Mouse (Mus musculus): ENCODE measurements around the gene Ankrd13a. TPM values are rescaled to one million over a fixed set of nuclear protein-coding genes. Genes with fewer than 3 reads are reported as not detected.
A peak's percentile ranks its signal among the peaks of the same experiment; 100 is the strongest.

Ankrd13a gene
- polyA plus RNA-seq, 1 experiment, result 62.1 TPM

GRCm38 (mm10) chr5:114793317-114793716 is 18.8 kb downstream of the Ankrd13a start:
- H3K4me1 ChIP-seq (ENCODE audit: control insufficient read depth, insufficient read depth, low read length), result peaks cover 35% of the 10 kb centered on the region
- TF ChIP-seq POLR2A (IDR thresholded peaks at IDR 0.05; ENCODE audit: borderline replicate concordance, insufficient read depth, low read length) (no peak), CTCF (IDR thresholded peaks at IDR 0.05; ENCODE audit: borderline replicate concordance, insufficient read depth, low read depth, low read length) (no peak)
- no peaks in the 10 kb centered on the region for H3K27me3 ChIP-seq (ENCODE audit: control insufficient read depth, insufficient read depth, low read length)
- 27% methylated on average over 7 of the region's 7 CpGs for WGBS
- peak overlapping the region; percentile 66 for H3K27ac ChIP-seq (ENCODE audit: insufficient read depth, low read length)
- DNase-seq, result peak in 1 of 2 experiments; percentile 68
- H3K4me3 ChIP-seq (replicated peaks; ENCODE audit: insufficient read depth, low read depth, low read length), result no peak overlapping the region

GRCm38 (mm10) chr5:114794609-114795008 is 20.1 kb downstream of the Ankrd13a start:
- WGBS, result 12% methylated on average over 4 of the region's 4 CpGs
- peak; percentile 66 to 78 for DNase-seq
- Histone ChIP-seq H3K27ac (ENCODE audit: insufficient read depth, low read length) (peak overlapping the region; percentile 37), H3K4me1 (ENCODE audit: control insufficient read depth, insufficient read depth, low read length) (peaks cover 35% of the 10 kb centered on the region), H3K27me3 (ENCODE audit: control insufficient read depth, insufficient read depth, low read length) (no peaks in the 10 kb centered on the region), H3K4me3 (replicated peaks; ENCODE audit: insufficient read depth, low read depth, low read length) (no peak overlapping the region)
- TF ChIP-seq POLR2A (IDR thresholded peaks at IDR 0.05; ENCODE audit: borderline replicate concordance, insufficient read depth, low read length) (0 out of 2 replicates have a peak, but pooled peaks have one; percentile 11), CTCF (IDR thresholded peaks at IDR 0.05; ENCODE audit: borderline replicate concordance, insufficient read depth, low read depth, low read length) (no peak)

- TF ChIP-seq CTCF (IDR thresholded peaks at IDR 0.05; ENCODE audit: borderline replicate concordance, insufficient read depth, low read depth, low read length), result no peak
- TF ChIP-seq POLR2A (IDR thresholded peaks at IDR 0.05; ENCODE audit: borderline replicate concordance, insufficient read depth, low read length), result no peak
- Histone ChIP-seq H3K4me1 (ENCODE audit: control insufficient read depth, insufficient read depth, low read length) (peaks cover 35% of the 10 kb centered on the region), H3K27ac (ENCODE audit: insufficient read depth, low read length) (peak overlapping the region; percentile 37), H3K27me3 (ENCODE audit: control insufficient read depth, insufficient read depth, low read length) (no peaks in the 10 kb centered on the region), H3K4me3 (replicated peaks; ENCODE audit: insufficient read depth, low read depth, low read length) (no peak overlapping the region)
- peak; percentile 58 to 63 for DNase-seq
- WGBS, result 15% methylated on average over 9 of the region's 9 CpGs
These were observed 20.8 kb downstream of the Ankrd13a start for GRCm38 (mm10) chr5:114795231-114795630.

GRCm38 (mm10) chr5:114795653-114796052 is 21.2 kb downstream of the Ankrd13a start:
- TF ChIP-seq CTCF (IDR thresholded peaks at IDR 0.05; ENCODE audit: borderline replicate concordance, insufficient read depth, low read depth, low read length) (no peak), POLR2A (IDR thresholded peaks at IDR 0.05; ENCODE audit: borderline replicate concordance, insufficient read depth, low read length) (no peak)
- H3K4me1 ChIP-seq (ENCODE audit: control insufficient read depth, insufficient read depth, low read length), result peaks cover 35% of the 10 kb centered on the region
- 46% methylated on average over 9 of the region's 9 CpGs for WGBS
- no peak overlapping the region for H3K4me3 ChIP-seq (replicated peaks; ENCODE audit: insufficient read depth, low read depth, low read length)
- H3K27ac ChIP-seq (ENCODE audit: insufficient read depth, low read length), result peak overlapping the region; percentile 37
- no peak for DNase-seq
- no peaks in the 10 kb centered on the region for H3K27me3 ChIP-seq (ENCODE audit: control insufficient read depth, insufficient read depth, low read length)

GRCm38 (mm10) chr5:114796299-114797012 is 22.0 kb downstream of the Ankrd13a start:
- Histone ChIP-seq H3K4me3 (replicated peaks; ENCODE audit: insufficient read depth, low read depth, low read length) (peak overlapping the region; percentile 67), H3K27me3 (ENCODE audit: control insufficient read depth, insufficient read depth, low read length) (no peaks in the 10 kb centered on the region), H3K27ac (ENCODE audit: insufficient read depth, low read length) (peak overlapping the region; percentile 2), H3K4me1 (ENCODE audit: control insufficient read depth, insufficient read depth, low read length) (peaks cover 35% of the 10 kb centered on the region)
- DNase-seq, result peak; percentile 38 to 55
- 9% methylated on average over 40 of the region's 40 CpGs for WGBS
- TF ChIP-seq POLR2A (IDR thresholded peaks at IDR 0.05; ENCODE audit: borderline replicate concordance, insufficient read depth, low read length), result no peak
- TF ChIP-seq CTCF (IDR thresholded peaks at IDR 0.05; ENCODE audit: borderline replicate concordance, insufficient read depth, low read depth, low read length), result no peak

- peaks cover 35% of the 10 kb centered on the region for H3K4me1 ChIP-seq (ENCODE audit: control insufficient read depth, insufficient read depth, low read length)
- no peak overlapping the region for H3K4me3 ChIP-seq (replicated peaks; ENCODE audit: insufficient read depth, low read depth, low read length)
- WGBS, result 69% methylated on average over 8 of the region's 8 CpGs
- no peak overlapping the region for H3K27ac ChIP-seq (ENCODE audit: insufficient read depth, low read length)
- TF ChIP-seq CTCF (IDR thresholded peaks at IDR 0.05; ENCODE audit: borderline replicate concordance, insufficient read depth, low read depth, low read length), result no peak
- TF ChIP-seq POLR2A (IDR thresholded peaks at IDR 0.05; ENCODE audit: borderline replicate concordance, insufficient read depth, low read length), result no peak
- no peaks in the 10 kb centered on the region for H3K27me3 ChIP-seq (ENCODE audit: control insufficient read depth, insufficient read depth, low read length)
- no peak for DNase-seq
These were observed 22.8 kb downstream of the Ankrd13a start for GRCm38 (mm10) chr5:114797253-114797652.

GRCm38 (mm10) chr5:114799848-114800247 is 25.4 kb downstream of the Ankrd13a start:
- no peak for DNase-seq
- no peaks in the 10 kb centered on the region for H3K27me3 ChIP-seq (ENCODE audit: control insufficient read depth, insufficient read depth, low read length)
- no peak for TF ChIP-seq CTCF (IDR thresholded peaks at IDR 0.05; ENCODE audit: borderline replicate concordance, insufficient read depth, low read depth, low read length)
- TF ChIP-seq POLR2A (IDR thresholded peaks at IDR 0.05; ENCODE audit: borderline replicate concordance, insufficient read depth, low read length), result no peak
- 87% methylated on average over 11 of the region's 11 CpGs for WGBS
- H3K27ac ChIP-seq (ENCODE audit: insufficient read depth, low read length), result no peak overlapping the region
- peaks cover 22% of the 10 kb centered on the region for H3K4me1 ChIP-seq (ENCODE audit: control insufficient read depth, insufficient read depth, low read length)
- H3K4me3 ChIP-seq (replicated peaks; ENCODE audit: insufficient read depth, low read depth, low read length), result no peak overlapping the region

- DNase-seq, result no peak
- no peak overlapping the region for H3K27ac ChIP-seq (ENCODE audit: insufficient read depth, low read length)
- no peak overlapping the region for H3K4me3 ChIP-seq (replicated peaks; ENCODE audit: insufficient read depth, low read depth, low read length)
- no peak for TF ChIP-seq CTCF (IDR thresholded peaks at IDR 0.05; ENCODE audit: borderline replicate concordance, insufficient read depth, low read depth, low read length)
- TF ChIP-seq POLR2A (IDR thresholded peaks at IDR 0.05; ENCODE audit: borderline replicate concordance, insufficient read depth, low read length), result no peak
- H3K27me3 ChIP-seq (ENCODE audit: control insufficient read depth, insufficient read depth, low read length), result no peaks in the 10 kb centered on the region
- peaks cover 11% of the 10 kb centered on the region for H3K4me1 ChIP-seq (ENCODE audit: control insufficient read depth, insufficient read depth, low read length)
- WGBS, result 36% methylated on average over 8 of the region's 8 CpGs
These were observed 26.6 kb downstream of the Ankrd13a start for GRCm38 (mm10) chr5:114801049-114801448.
